ENCODE assay signal across 26 mouse cellular contexts in genomic region chr2:19627044-19627443, GRCm38 (mm10). TPM values are rescaled to one million over a fixed set of nuclear protein-coding genes. Genes with fewer than 3 reads are reported as not detected.
DNase-seq lines count a peak whose midpoint lies in the region; ATAC-seq lines count a peak whose summit lies in the region.
"Had no signal": no experiment of that assay in that cellular context is flagged by ENCODE, and none has a peak within 500 bp of the region (broad histone marks: within the 10 kb centered on the region; RNA-seq: fewer than 3 reads in every experiment).

No protein-coding gene starts in this region.

- H3K27me3 ChIP-seq in forebrain, embryonic 15.5 days: no peaks in the 10 kb centered on the region
- H3K27me3 ChIP-seq: embryonic facial prominence, embryonic 15.5 days; heart, embryonic 12.5 days; liver, embryonic 13.5 days; midbrain, embryonic 13.5 days; stomach, embryonic 15.5 days had no signal

- no peaks in the 10 kb centered on the region for H3K4me1 ChIP-seq in forebrain, embryonic 15.5 days
- H3K4me1 ChIP-seq: embryonic facial prominence, embryonic 15.5 days; forebrain, embryonic 10.5 days; heart, embryonic 12.5 days; liver, embryonic 13.5 days; midbrain, embryonic 13.5 days; stomach, embryonic 15.5 days had no signal

- ATAC-seq in hematopoietic stem cell, adult 5-6 weeks (replicated peaks in 1 of 2; ENCODE audit: insufficient read depth in 1 of 2, low FRiP score in 2 of 2, low TSS enrichment in 1 of 2, low read depth in 1 of 2, poor library complexity in 2 of 2, severe bottlenecking in 2 of 2): peak; percentile 42 to 58; a peak in 3 of 4 replicates
- no peak for ATAC-seq in forebrain, embryonic 15.5 days (replicated peaks)
- ATAC-seq: hindbrain, embryonic 16.5 days; midbrain, embryonic 13.5 days had no signal

- 88% methylated on average over 6 of the region's 6 CpGs for whole genome bisulfite sequencing in forebrain, embryonic 15.5 days

- no peak overlapping the region for H3K4me2 ChIP-seq in forebrain, embryonic 15.5 days (replicated peaks)
- H3K4me2 ChIP-seq: embryonic facial prominence, embryonic 15.5 days; heart, embryonic 12.5 days; liver, embryonic 13.5 days; midbrain, embryonic 13.5 days; stomach, embryonic 15.5 days had no signal

- no peak overlapping the region for H3K9ac ChIP-seq in forebrain, embryonic 15.5 days (replicated peaks)
- H3K9ac ChIP-seq: embryonic facial prominence, embryonic 15.5 days; heart, embryonic 12.5 days; liver, embryonic 13.5 days; midbrain, embryonic 13.5 days; stomach, embryonic 15.5 days had no signal

- intact Hi-C loops in gastrocnemius, postnatal 36 days (cut with DNase I): no loop called here

- no peak overlapping the region for H3K27ac ChIP-seq in forebrain, embryonic 15.5 days (replicated peaks)
- H3K27ac ChIP-seq: embryonic facial prominence, embryonic 15.5 days; forebrain, embryonic 10.5 days; liver, embryonic 13.5 days; midbrain, embryonic 13.5 days; stomach, embryonic 15.5 days had no signal

- no peak overlapping the region for H3K4me3 ChIP-seq in forebrain, embryonic 15.5 days
- H3K4me3 ChIP-seq: embryonic facial prominence, embryonic 15.5 days; forebrain, embryonic 10.5 days; heart, embryonic 12.5 days; liver, embryonic 13.5 days; midbrain, embryonic 13.5 days; stomach, embryonic 15.5 days had no signal

- DNase-seq in gastrocnemius, adult 18-20 months (ENCODE audit: low spot score): peak; percentile 2
- no peak for DNase-seq in gastrocnemius, postnatal 36 days
- DNase-seq in lung, postnatal 25 days (ENCODE audit: low spot score): peak; percentile 8
- DNase-seq in lung, postnatal 4 days: no peak
- peak; percentile 6 for DNase-seq in telencephalon, adult 2 months (ENCODE audit: low read depth, low spot score)
- DNase-seq in cerebellum, adult 18-20 months: no peak
- DNase-seq: adrenal gland, adult 8-10 months; cerebellum, adult 9-10 months; embryo, embryonic 11 days; heart, postnatal 36 days; kidney, adult 11 months; kidney, postnatal 36 days; layer of hippocampus, postnatal 36 days; left cerebral cortex, postnatal 4 days; liver, embryonic 13.5 days; lung, postnatal 10 days; retina, postnatal 1 day; right cerebral cortex, postnatal 4 days had no signal

- no peaks in the 10 kb centered on the region for H3K36me3 ChIP-seq in forebrain, embryonic 15.5 days
- H3K36me3 ChIP-seq: embryonic facial prominence, embryonic 15.5 days; forebrain, embryonic 10.5 days; heart, embryonic 12.5 days; liver, embryonic 13.5 days; midbrain, embryonic 13.5 days; stomach, embryonic 15.5 days had no signal

- H3K9me3 ChIP-seq in forebrain, embryonic 15.5 days: no peaks in the 10 kb centered on the region
- H3K9me3 ChIP-seq: embryonic facial prominence, embryonic 15.5 days; midbrain, embryonic 13.5 days; stomach, embryonic 15.5 days had no signal

RNA-seq across cellular contexts. Expression of gene Otud1, which starts 30.5 kb away (rescaled TPM):
- total RNA-seq in gastrocnemius, adult 18-20 months (2021): 100 to 1,000 TPM in 1 of 2 experiments, 10 to 100 TPM in 1; 19.7 to 263 TPM
- total RNA-seq in gastrocnemius, postnatal 36 days (2021): 10 to 100 TPM; 37.1 to 57.3 TPM
- total RNA-seq in hematopoietic stem cell, adult 5-6 weeks (2017): 7.3 and 11.1 TPM in 2 replicates
- 1.8 and 1.9 TPM in 2 replicates for polyA plus RNA-seq in forebrain, embryonic 15.5 days (2015; fragmentation: Nextera tagmentation; extraction: Ambion mirVana)

Comparison
In these comparisons a context has a peak if more than half of its experiments do, and no peak if none do; other contexts are left out.
1. DNase-seq: peak in gastrocnemius, adult 18-20 months (single experiment), lung, postnatal 25 days (single experiment) and telencephalon, adult 2 months (single experiment); none in gastrocnemius, postnatal 36 days (0 of 2), lung, postnatal 4 days (0 of 2) and cerebellum, adult 18-20 months (0 of 2).